Mouse (Mus musculus): ENCODE measurements around the gene Calhm4. TPM values are rescaled to one million over a fixed set of nuclear protein-coding genes. Genes with fewer than 3 reads are reported as not detected.
A peak's percentile ranks its signal among the peaks of the same experiment; 100 is the strongest.
"Not testable (repeated sequence)": the region's sequence is repeated elsewhere in the genome, so short reads cannot be mapped to it uniquely, and the experiment has no call there.

The Calhm4 gene
- total RNA-seq (2021): not detected
- long read RNA-seq, experiment 1: 0 reads
- long read RNA-seq, experiment 2: 0 reads

GRCm38 (mm10) chr10:34044210-34044609, at the start of gene Calhm4:
TSS of gene Calhm4 (minus strand) at chr10:34044310.
- DNase-seq: no peak

- no peak for DNase-seq
Observed at GRCm38 (mm10) chr10:34091888-34092287, 47.8 kb upstream of the Calhm4 start.

- no peak for DNase-seq
Observed at GRCm38 (mm10) chr10:34090481-34090880, 46.4 kb upstream of the Calhm4 start.

GRCm38 (mm10) chr10:34089517-34089916, 45.4 kb upstream of the Calhm4 start:
- DNase-seq: no peak

GRCm38 (mm10) chr10:34088515-34088914, 44.4 kb upstream of the Calhm4 start:
- no peak for DNase-seq

- no peak for DNase-seq
Observed at GRCm38 (mm10) chr10:34086514-34086913, 42.4 kb upstream of the Calhm4 start.

GRCm38 (mm10) chr10:34074522-34075200, 30.6 kb upstream of the Calhm4 start:
- no peak for DNase-seq

- DNase-seq: no peak
Observed at GRCm38 (mm10) chr10:34071650-34072049, 27.5 kb upstream of the Calhm4 start.

GRCm38 (mm10) chr10:34070999-34071492, 26.9 kb upstream of the Calhm4 start:
- no peak for DNase-seq

- DNase-seq: no peak
Observed at GRCm38 (mm10) chr10:34069606-34070005, 25.5 kb upstream of the Calhm4 start.

GRCm38 (mm10) chr10:34066591-34066990, 22.5 kb upstream of the Calhm4 start:
- DNase-seq: no peak

- no peak for DNase-seq
Observed at GRCm38 (mm10) chr10:34053987-34054386, 9.9 kb upstream of the Calhm4 start.

- DNase-seq: no peak
Observed at GRCm38 (mm10) chr10:34037401-34037800, 6.7 kb downstream of the Calhm4 start, which contains the start of gene Trappc3l. TSS of gene Trappc3l (plus strand) at chr10:34037597.

- peak in 1 of 2 experiments; percentile 5 for DNase-seq
Observed at GRCm38 (mm10) chr10:34036587-34036986, 7.5 kb downstream of the Calhm4 start.

GRCm38 (mm10) chr10:34033630-34034305, 10.3 kb downstream of the Calhm4 start:
- peak; percentile 83 to 90 for DNase-seq

GRCm38 (mm10) chr10:34030322-34030721, 13.8 kb downstream of the Calhm4 start:
- no peak for DNase-seq

GRCm38 (mm10) chr10:34019302-34020075, 24.6 kb downstream of the Calhm4 start, which contains the start of gene Rwdd1:
TSS of gene Rwdd1 (minus strand) at chr10:34019624.
- peak; percentile 98 for DNase-seq

GRCm38 (mm10) chr10:34018746-34019301, 25.3 kb downstream of the Calhm4 start:
- DNase-seq: peak; percentile 6 to 7

- DNase-seq: peak; percentile 33 to 49
Observed at GRCm38 (mm10) chr10:34013241-34013640, 30.9 kb downstream of the Calhm4 start.

GRCm38 (mm10) chr10:34012581-34012980, 31.5 kb downstream of the Calhm4 start:
- DNase-seq: no peak

GRCm38 (mm10) chr10:33998397-33998796, 45.7 kb downstream of the Calhm4 start:
- DNase-seq: no peak

GRCm38 (mm10) chr10:33996686-33997085, 47.4 kb downstream of the Calhm4 start:
- DNase-seq: not testable (repeated sequence)
